Mouse (Mus musculus) hindbrain, postnatal 0 days (tissue): Measurements from ENCODE around the gene Rnaseh2b. TPM values are rescaled to one million over a fixed set of nuclear protein-coding genes. Genes with fewer than 3 reads are reported as not detected.

Source experiments
- ATAC-seq: fragments of 200-750 bp; cut with Nextera tagmentation; 2 replicates; pipeline ENCODE4 v1.8.0; 2017; ENCODE audit warnings: mild to moderate bottlenecking, moderate TSS enrichment, moderate library complexity
- DNase-seq: peaks from one replicate; pipeline ENCODE4 v3.0.0-alpha.2; 2015; ENCODE audit warnings: low spot score
- H3K27ac ChIP-seq: fragments of 300-500 bp; sonication (generic); 2 replicates; pipeline ENCODE4 v1.5.1; 2014; ENCODE audit warnings: mild to moderate bottlenecking
- H3K27me3 ChIP-seq: fragments of 300-500 bp; sonication (generic); 2 replicates; pipeline ENCODE4 v1.6.1; 2014; ENCODE audit warnings: low read length, mixed read lengths; ENCODE audit not compliant: insufficient read depth
- H3K36me3 ChIP-seq: fragments of 300-500 bp; sonication (generic); 2 replicates; pipeline ENCODE4 v1.6.1; 2014; ENCODE audit warnings: low read length, mixed read lengths; ENCODE audit not compliant: insufficient read depth
- H3K4me1 ChIP-seq: fragments of 300-500 bp; sonication (generic); 2 replicates; pipeline ENCODE4 v1.6.1; 2014; ENCODE audit warnings: antibody characterized with exemption, low read length, mixed read lengths; ENCODE audit not compliant: insufficient read depth
- H3K4me2 ChIP-seq: fragments of 300-500 bp; sonication (generic); 2 replicates; pipeline ENCODE4 v1.6.1; 2014; ENCODE audit warnings: low read depth, mild to moderate bottlenecking, low read length, moderate library complexity, mixed read lengths
- H3K4me3 ChIP-seq: fragments of 300-500 bp; sonication (generic); 2 replicates; pipeline ENCODE4 v1.5.1; 2014; ENCODE audit warnings: low read length
- H3K9ac ChIP-seq: fragments of 300-500 bp; sonication (generic); replicated peaks from 2 replicates; pipeline ENCODE4 v1.6.1; 2014; ENCODE audit warnings: mild to moderate bottlenecking, low read length, moderate library complexity, mixed read lengths
- H3K9me3 ChIP-seq: fragments of 300-500 bp; sonication (generic); 2 replicates; pipeline ENCODE4 v1.6.1; 2016; ENCODE audit warnings: low read length, mixed read lengths
- CTCF ChIP-seq: IDR thresholded peaks from 2 replicates; pipeline ENCODE4 v1.5.1; 2016; ENCODE audit warnings: antibody characterized with exemption, control low read depth, low read depth
- WGBS: fragments of 180-500 bp; shearing (Covaris S2); extraction: QIAGEN DNeasy Blood & Tissue Kit; methylation state at CpG from one replicate; pipeline ENCODE4 v1.1.7; 2014; 5-methylcytosine and 5-hydroxymethylcytosine counted together
- polyA plus RNA-seq: library from polyadenylated mRNA; unstranded; fragments of >200 nt; fragmentation: Nextera tagmentation; extraction: Ambion mirVana; gene quantifications from 2 replicates; pipeline ENCODE4 v1.2.1, GENCODE M21; 2015
- total RNA-seq: library from RNA; depleted of rRNA; stranded (reverse); fragments of >200 nt; gene quantifications from 2 replicates; pipeline ENCODE4 v1.2.3, GENCODE M21; 2014

Rnaseh2b gene
- total and polyA plus RNA-seq, 2 experiments from 2014 or later: 22.3 to 42.5 TPM

DNA sequence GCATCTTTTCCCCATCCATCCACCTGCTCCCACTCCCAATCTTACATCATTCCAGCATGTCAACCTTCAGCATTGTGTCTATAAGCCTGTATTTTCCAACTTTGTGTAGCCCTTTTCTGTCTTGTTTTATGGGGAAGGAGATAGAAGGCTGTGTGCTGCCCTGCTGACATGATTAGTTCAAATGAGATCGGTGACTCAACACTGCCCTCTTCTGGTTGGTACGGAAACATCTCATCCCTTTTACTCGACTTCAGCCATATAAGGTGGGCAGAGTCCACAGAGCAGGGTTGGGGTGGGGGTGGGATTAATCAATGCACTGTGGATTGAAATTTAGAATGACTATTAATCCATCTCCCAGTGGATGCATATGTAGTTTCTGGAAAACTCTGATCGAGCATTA is 40.4 kb upstream of the Rnaseh2b start:
- Histone ChIP-seq H3K4me3 (no peak overlapping the region), H3K27me3 (no peaks in the 10 kb centered on the region), H3K4me2 (no peak overlapping the region), H3K9me3 (no peaks in the 10 kb centered on the region), H3K36me3 (no peaks in the 10 kb centered on the region), H3K9ac (no peak overlapping the region), H3K4me1 (no peaks in the 10 kb centered on the region), H3K27ac (no peak overlapping the region)
- peak; percentile 87 for DNase-seq
- peak; percentile 90 for TF ChIP-seq CTCF
- WGBS: 8% methylated on average over 4 of the region's 4 CpGs
- peak; percentile 84 for ATAC-seq

DNA sequence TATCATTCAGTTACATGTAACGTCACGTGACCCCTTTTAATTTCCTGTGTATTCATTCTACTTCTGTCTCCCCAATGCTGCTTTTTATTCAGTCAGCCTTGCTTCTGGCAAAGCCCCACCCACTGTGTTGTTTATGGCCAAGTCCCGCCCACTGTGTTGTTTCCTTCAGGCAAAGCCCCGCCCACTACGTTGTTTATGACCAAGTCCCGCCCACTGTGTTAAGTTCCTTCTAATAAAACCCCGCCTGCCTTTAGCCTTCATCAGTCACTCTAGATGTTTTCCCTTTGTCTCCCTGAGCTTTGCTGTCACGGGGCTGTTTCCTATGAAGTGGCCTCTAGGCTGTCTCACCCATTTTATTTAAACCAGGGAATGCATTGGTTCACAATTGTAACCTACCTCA is 38.0 kb upstream of the Rnaseh2b start:
- Histone ChIP-seq H3K27me3 (no peaks in the 10 kb centered on the region), H3K27ac (no peak overlapping the region), H3K9ac (no peak overlapping the region), H3K9me3 (no peaks in the 10 kb centered on the region), H3K4me3 (no peak overlapping the region), H3K4me2 (no peak overlapping the region), H3K36me3 (no peaks in the 10 kb centered on the region), H3K4me1 (no peaks in the 10 kb centered on the region)
- DNase-seq: no peak
- no peak for TF ChIP-seq CTCF
- WGBS: 55% methylated on average over 8 of the region's 8 CpGs
- no peak for ATAC-seq

DNA sequence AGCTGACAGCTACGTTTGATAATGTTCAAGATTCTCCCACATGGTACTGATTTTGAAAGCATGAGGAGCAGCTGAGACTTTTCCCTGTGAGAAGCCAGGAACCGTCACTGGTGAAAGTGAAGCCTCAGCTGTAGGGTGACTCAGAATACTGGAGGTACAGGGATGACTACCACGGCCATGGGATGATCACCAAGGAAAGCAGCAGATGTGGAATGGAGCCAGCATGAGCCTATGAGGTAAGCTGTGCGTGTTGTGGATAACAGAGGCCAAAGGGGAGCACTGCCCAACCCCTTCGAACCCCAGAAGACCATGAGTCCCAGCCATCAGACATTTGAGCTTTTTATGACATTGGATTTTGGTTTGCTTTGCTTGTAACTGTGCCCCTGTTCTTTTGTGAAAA is 36.3 kb upstream of the Rnaseh2b start:
- no peaks in the 10 kb centered on the region for H3K4me1 ChIP-seq
- H3K9ac ChIP-seq: no peak overlapping the region
- TF ChIP-seq CTCF: no peak
- H3K4me2 ChIP-seq: no peak overlapping the region
- H3K36me3 ChIP-seq: no peaks in the 10 kb centered on the region
- H3K9me3 ChIP-seq: no peaks in the 10 kb centered on the region
- no peak for ATAC-seq
- DNase-seq: no peak
- no peak overlapping the region for H3K4me3 ChIP-seq
- 90% methylated on average over 5 of the region's 5 CpGs for WGBS
- no peak overlapping the region for H3K27ac ChIP-seq
- H3K27me3 ChIP-seq: no peaks in the 10 kb centered on the region

DNA sequence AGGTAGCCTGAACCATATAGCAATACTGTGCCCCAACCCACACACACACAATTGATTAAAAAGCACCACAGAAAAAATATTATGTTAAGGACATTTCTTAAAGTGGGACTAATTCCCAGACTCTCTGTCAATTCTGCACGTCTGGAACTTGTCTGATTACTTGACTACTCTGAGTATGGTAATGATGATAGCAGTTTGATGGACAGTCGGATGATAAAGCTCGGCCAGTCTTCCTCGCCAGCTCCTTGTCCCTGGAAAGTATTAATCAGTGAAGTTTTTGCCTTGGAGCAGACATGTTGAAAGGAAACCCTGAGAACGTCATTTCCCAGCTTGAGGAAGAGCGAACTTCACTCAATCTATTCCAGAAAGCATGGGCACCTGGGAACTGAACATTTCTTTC is 34.3 kb upstream of the Rnaseh2b start:
- Histone ChIP-seq H3K9me3 (no peaks in the 10 kb centered on the region), H3K4me1 (no peaks in the 10 kb centered on the region), H3K4me2 (no peak overlapping the region), H3K9ac (no peak overlapping the region), H3K36me3 (no peaks in the 10 kb centered on the region), H3K4me3 (no peak overlapping the region), H3K27ac (no peak overlapping the region), H3K27me3 (no peaks in the 10 kb centered on the region)
- no peak for TF ChIP-seq CTCF
- WGBS: 79% methylated on average over 6 of the region's 6 CpGs
- no peak for DNase-seq
- ATAC-seq: no peak

DNA sequence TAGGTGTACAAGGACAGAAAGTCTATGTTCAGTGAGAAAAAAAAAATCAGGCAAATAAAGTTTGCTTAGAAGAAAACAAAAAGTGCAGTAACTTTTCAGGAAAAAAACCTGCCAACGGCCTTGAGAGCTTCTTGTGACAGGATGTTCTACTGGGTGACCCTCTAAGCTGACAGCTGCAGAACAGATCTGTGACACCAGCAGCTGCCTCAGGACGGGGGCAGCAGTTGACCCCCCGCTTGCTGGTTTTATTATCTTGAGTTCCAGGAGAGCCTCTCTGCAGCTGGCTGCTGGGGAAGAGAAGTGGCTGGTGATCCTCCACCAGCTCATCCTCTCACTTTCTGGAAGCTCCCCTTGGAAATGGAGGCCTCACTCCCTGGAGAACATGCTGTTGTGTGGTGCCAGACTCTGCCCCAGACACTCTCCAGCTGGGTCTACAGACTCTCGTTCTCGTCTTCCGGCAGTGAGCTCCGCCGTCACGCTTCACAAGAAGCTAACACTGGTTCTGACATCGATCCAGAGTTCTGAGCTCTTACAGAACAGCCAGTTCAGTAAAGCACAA is 33.3 kb upstream of the Rnaseh2b start:
- TF ChIP-seq CTCF: no peak
- Histone ChIP-seq H3K36me3 (no peaks in the 10 kb centered on the region), H3K9ac (no peak overlapping the region), H3K4me1 (no peaks in the 10 kb centered on the region), H3K27ac (no peak overlapping the region), H3K4me2 (no peak overlapping the region), H3K4me3 (no peak overlapping the region), H3K27me3 (no peaks in the 10 kb centered on the region), H3K9me3 (no peaks in the 10 kb centered on the region)
- 56% methylated on average over 10 of the region's 10 CpGs for WGBS
- no peak for DNase-seq
- no peak for ATAC-seq

DNA sequence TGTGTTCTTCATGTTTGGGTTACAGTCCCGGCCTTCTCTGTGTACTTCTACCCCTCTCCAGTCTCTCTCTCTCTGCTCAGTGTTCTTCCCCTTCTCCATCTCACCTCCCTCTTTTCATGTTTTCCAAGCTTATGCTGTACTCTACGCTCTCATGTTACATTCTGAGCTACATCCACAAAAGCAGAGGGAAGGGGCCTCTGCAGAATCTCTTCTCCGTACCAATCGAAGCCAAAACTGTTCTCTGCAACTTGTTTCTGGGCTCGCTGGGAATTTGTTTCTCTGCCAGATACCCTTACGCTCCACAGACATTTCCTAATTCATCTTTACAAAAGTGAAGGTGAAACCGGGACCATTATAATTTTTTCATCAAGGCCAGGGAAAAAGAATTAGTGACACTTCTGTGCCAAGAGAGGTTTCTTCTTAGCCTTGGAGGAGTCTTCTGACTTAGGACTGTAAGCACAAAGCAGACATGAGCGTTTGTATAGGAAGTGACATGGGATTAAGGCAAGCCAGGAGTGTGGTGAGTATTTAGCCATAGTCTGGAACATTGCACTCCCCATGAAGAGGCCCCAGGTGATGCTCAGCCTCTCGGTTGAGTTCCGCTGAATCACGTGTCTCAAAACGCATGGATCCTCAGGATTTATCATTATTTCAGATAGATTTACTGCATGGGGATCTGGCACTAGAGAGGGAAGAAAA is 21.5 kb upstream of the Rnaseh2b start:
- Histone ChIP-seq H3K9ac (no peak overlapping the region), H3K4me3 (no peak overlapping the region), H3K4me2 (no peak overlapping the region), H3K9me3 (no peaks in the 10 kb centered on the region), H3K27ac (no peak overlapping the region), H3K27me3 (no peaks in the 10 kb centered on the region), H3K36me3 (no peaks in the 10 kb centered on the region), H3K4me1 (no peaks in the 10 kb centered on the region)
- ATAC-seq (no peak), DNase-seq (no peak)
- no peak for TF ChIP-seq CTCF
- 84% methylated on average over 12 of the region's 12 CpGs for WGBS

DNA sequence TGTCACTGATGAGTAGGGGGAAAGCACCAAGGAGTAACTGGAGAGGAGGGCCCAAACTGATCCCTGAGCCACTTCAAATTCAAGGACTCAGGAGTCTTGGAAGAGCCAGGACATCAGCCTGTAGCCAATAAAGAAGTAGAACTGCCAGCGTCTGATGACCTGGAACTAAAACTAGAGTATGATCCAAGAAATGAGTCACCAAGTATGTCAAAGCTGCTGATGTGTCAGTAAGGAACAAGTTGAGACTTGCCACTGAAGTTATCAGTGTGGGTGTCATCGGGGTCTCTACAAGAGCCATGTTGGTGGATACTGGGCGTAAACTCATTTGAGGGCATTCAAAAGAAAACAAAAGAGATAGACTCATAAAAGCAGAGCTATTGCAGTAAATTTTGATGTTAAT is 18.8 kb upstream of the Rnaseh2b start:
- Histone ChIP-seq H3K4me3 (no peak overlapping the region), H3K4me2 (no peak overlapping the region), H3K27me3 (no peaks in the 10 kb centered on the region), H3K27ac (no peak overlapping the region), H3K36me3 (no peaks in the 10 kb centered on the region), H3K9me3 (no peaks in the 10 kb centered on the region), H3K9ac (no peak overlapping the region), H3K4me1 (no peaks in the 10 kb centered on the region)
- ATAC-seq (no peak), DNase-seq (no peak)
- WGBS: 96% methylated on average over 3 of the region's 3 CpGs
- TF ChIP-seq CTCF: no peak
